Comparison of ENCODE assay signal across 8 mouse cellular contexts in the genomic region with DNA sequence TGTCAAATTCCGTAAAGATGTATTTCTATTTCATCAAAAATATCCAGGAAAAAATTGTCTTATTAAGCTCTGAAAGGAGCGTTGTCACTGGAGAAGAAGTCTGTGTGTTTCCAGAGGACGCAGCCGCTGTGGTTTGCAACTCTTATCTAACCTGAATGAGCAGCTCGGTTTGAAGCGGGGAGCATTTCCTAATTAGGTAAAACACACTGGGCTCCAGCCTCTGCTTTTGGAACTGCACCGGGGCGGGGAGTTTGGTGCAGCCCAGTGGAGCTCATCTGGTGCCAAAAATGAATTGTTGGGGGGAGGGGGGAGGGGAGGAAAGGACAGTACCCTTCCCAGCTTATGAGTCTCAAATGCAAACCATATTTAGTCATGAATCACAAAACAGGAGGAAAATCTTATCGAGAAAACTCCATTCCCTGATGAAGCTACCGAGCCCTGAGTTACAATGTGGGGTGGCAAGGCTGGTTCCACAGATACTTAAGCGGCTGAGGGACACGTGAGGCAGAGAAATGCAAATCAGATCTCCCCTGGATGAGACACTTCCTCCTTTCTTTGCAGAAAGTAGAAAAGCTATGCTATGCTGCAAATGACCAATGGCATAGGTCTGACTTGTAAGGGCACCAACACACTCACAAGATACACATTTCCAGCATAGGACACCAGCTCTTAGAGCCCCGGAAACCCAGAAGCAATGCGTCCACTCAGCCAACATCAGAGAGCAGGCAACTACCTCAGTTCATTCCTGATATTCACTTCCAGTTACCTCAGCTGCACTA. TPM values are rescaled to one million over a fixed set of nuclear protein-coding genes. Genes with fewer than 3 reads are reported as not detected.
DNase-seq lines count a peak whose midpoint lies in the region; ATAC-seq and TF ChIP-seq lines count a peak whose summit lies in the region.

No protein-coding gene starts in this region.

- DNase-seq in forebrain, postnatal 0 days, result no peak
- DNase-seq in forebrain, embryonic 11.5 days (ENCODE audit: low spot score), result no peak
- DNase-seq in Muller cell, postnatal 12 days (ENCODE audit: inconsistent ontology term), result peak; percentile 87
- DNase-seq in lung, postnatal 14 days, result peak; percentile 29
- DNase-seq in left cerebral cortex, postnatal 14 days (ENCODE audit: low spot score in 2 of 2), result no peak
- no peak for DNase-seq in adipocyte (ENCODE audit: low spot score)
- DNase-seq in left cerebral cortex, adult 18-20 months (ENCODE audit: low spot score in 2 of 2), result no peak

- no peak overlapping the region for H3K27ac ChIP-seq in forebrain, postnatal 0 days (ENCODE audit: low read depth, low read length)
- H3K27ac ChIP-seq in forebrain, embryonic 11.5 days (ENCODE audit: low read depth, low read length), result no peak overlapping the region

- ATAC-seq in forebrain, postnatal 0 days, result peak; percentile 14; the same call in 1 of the 2 replicates
- no peak for ATAC-seq in forebrain, embryonic 11.5 days (replicated peaks; ENCODE audit: low FRiP score)
- ATAC-seq in hematopoietic stem cell, adult 5-6 weeks (replicated peaks in 1 of 2; ENCODE audit: insufficient read depth in 1 of 2, low FRiP score in 2 of 2, low TSS enrichment in 1 of 2, low read depth in 1 of 2, poor library complexity in 2 of 2, severe bottlenecking in 2 of 2), result peak; percentile 53 to 72

- no peaks in the 10 kb centered on the region for H3K4me1 ChIP-seq in forebrain, postnatal 0 days (ENCODE audit: insufficient read depth)
- H3K4me1 ChIP-seq in forebrain, embryonic 11.5 days (replicated peaks; ENCODE audit: control insufficient read depth, insufficient read depth, low read length), result no peaks in the 10 kb centered on the region

- 33% methylated on average over 14 of the region's 14 CpGs for WGBS in forebrain, postnatal 0 days
- WGBS in forebrain, embryonic 11.5 days, result 49% methylated on average over 14 of the region's 14 CpGs

- no peaks in the 10 kb centered on the region for H3K9me3 ChIP-seq in forebrain, postnatal 0 days (ENCODE audit: low read length)
- no peaks in the 10 kb centered on the region for H3K9me3 ChIP-seq in forebrain, embryonic 11.5 days (ENCODE audit: control insufficient read depth, low read length)

- 0 out of 2 replicates have a peak overlapping the region, but pooled peaks have one; percentile 21 for H3K4me2 ChIP-seq in forebrain, postnatal 0 days (ENCODE audit: low read depth)
- no peak overlapping the region for H3K4me2 ChIP-seq in forebrain, embryonic 11.5 days (ENCODE audit: low read depth, low read length, severe bottlenecking)

- H3K27me3 ChIP-seq in forebrain, postnatal 0 days (ENCODE audit: insufficient read depth, low read length), result no peaks in the 10 kb centered on the region
- no peaks in the 10 kb centered on the region for H3K27me3 ChIP-seq in forebrain, embryonic 11.5 days (ENCODE audit: control insufficient read depth, insufficient read depth, low read length)

- intact Hi-C loops in left cerebral cortex, postnatal 14 days (cut with DNase I), result no loop called here

- no peak overlapping the region for H3K9ac ChIP-seq in forebrain, postnatal 0 days
- H3K9ac ChIP-seq in forebrain, embryonic 11.5 days (ENCODE audit: low read length), result no peak overlapping the region

- no peak for TF ChIP-seq CTCF in forebrain, postnatal 0 days (IDR thresholded peaks at IDR 0.05; ENCODE audit: low read depth)

- no peak overlapping the region for H3K4me3 ChIP-seq in forebrain, postnatal 0 days (ENCODE audit: low read depth, low read length)
- H3K4me3 ChIP-seq in forebrain, embryonic 11.5 days (ENCODE audit: low read depth, low read length), result no peak overlapping the region

- H3K36me3 ChIP-seq in forebrain, postnatal 0 days (ENCODE audit: insufficient read depth), result no peaks in the 10 kb centered on the region
- no peaks in the 10 kb centered on the region for H3K36me3 ChIP-seq in forebrain, embryonic 11.5 days (ENCODE audit: control insufficient read depth, insufficient read depth, low read length)

RNA-seq across cellular contexts. Expression of gene Acta2, which starts 1.1 kb away (rescaled TPM):
- 3.8 and 11.1 TPM in 2 replicates for total RNA-seq in forebrain, postnatal 0 days (2014; rRNA removed)
- 6.0 and 8.5 TPM in 2 replicates for polyA plus RNA-seq in forebrain, postnatal 0 days (2015; fragmentation: Nextera tagmentation; extraction: Ambion mirVana)
- polyA plus RNA-seq in forebrain, embryonic 11.5 days (2014; fragmentation: Nextera tagmentation; extraction: Ambion mirVana), result 21.1 and 22.7 TPM in 2 replicates
- 0.25 TPM in 1 of 2 replicates, not detected in the other for total RNA-seq in hematopoietic stem cell, adult 5-6 weeks (2017)
- total RNA-seq in left cerebral cortex, postnatal 14 days (2021), result 10 to 100 TPM; 14.9 to 26.5 TPM
- total RNA-seq in left cerebral cortex, adult 18-20 months (2021), result 10 to 100 TPM; 11.2 to 15.1 TPM

RNA-seq across cellular contexts. Expression of gene Fas, which starts 36.2 kb away (rescaled TPM):
- total RNA-seq in forebrain, postnatal 0 days (2014; rRNA removed), result 0.77 and 2.5 TPM in 2 replicates
- 0.85 and 0.94 TPM in 2 replicates for polyA plus RNA-seq in forebrain, postnatal 0 days (2015; fragmentation: Nextera tagmentation; extraction: Ambion mirVana)
- 0.60 and 0.80 TPM in 2 replicates for polyA plus RNA-seq in forebrain, embryonic 11.5 days (2014; fragmentation: Nextera tagmentation; extraction: Ambion mirVana)
- 2.8 and 3.6 TPM in 2 replicates for total RNA-seq in hematopoietic stem cell, adult 5-6 weeks (2017)
- total RNA-seq in left cerebral cortex, postnatal 14 days (2021), result 1 to 10 TPM in 1 of 2 experiments, under 1 TPM in 1; 0.40 to 1.8 TPM
- total RNA-seq in left cerebral cortex, adult 18-20 months (2021), result 1 to 10 TPM; 1.6 to 1.9 TPM

Comparison
In these comparisons a context has a peak if more than half of its experiments do, and no peak if none do; other contexts are left out.
1. DNase-seq: peak in Muller cell, postnatal 12 days (single experiment) and lung, postnatal 14 days (single experiment); none in forebrain, postnatal 0 days (single experiment), forebrain, embryonic 11.5 days (single experiment), left cerebral cortex, postnatal 14 days (0 of 2), adipocyte (single experiment) and left cerebral cortex, adult 18-20 months (0 of 2).